Mouse (Mus musculus) cerebellum, adult 8-10 months (tissue): ENCODE measurements at regions not wholly inside any gene's neighbourhood (a gene's known extent, or its start where the extent isn't known, plus 50 kb on each side); places are given as distances from the start of the nearest gene placed in this dataset.

Source experiments
- DNase-seq: peaks from one replicate; pipeline ENCODE4 v3.0.0; 2022

GRCm38 (mm10) chr2:21267149-21267761, 61.7 kb downstream of the Thnsl1 start:
- DNase-seq = no peak

DNA sequence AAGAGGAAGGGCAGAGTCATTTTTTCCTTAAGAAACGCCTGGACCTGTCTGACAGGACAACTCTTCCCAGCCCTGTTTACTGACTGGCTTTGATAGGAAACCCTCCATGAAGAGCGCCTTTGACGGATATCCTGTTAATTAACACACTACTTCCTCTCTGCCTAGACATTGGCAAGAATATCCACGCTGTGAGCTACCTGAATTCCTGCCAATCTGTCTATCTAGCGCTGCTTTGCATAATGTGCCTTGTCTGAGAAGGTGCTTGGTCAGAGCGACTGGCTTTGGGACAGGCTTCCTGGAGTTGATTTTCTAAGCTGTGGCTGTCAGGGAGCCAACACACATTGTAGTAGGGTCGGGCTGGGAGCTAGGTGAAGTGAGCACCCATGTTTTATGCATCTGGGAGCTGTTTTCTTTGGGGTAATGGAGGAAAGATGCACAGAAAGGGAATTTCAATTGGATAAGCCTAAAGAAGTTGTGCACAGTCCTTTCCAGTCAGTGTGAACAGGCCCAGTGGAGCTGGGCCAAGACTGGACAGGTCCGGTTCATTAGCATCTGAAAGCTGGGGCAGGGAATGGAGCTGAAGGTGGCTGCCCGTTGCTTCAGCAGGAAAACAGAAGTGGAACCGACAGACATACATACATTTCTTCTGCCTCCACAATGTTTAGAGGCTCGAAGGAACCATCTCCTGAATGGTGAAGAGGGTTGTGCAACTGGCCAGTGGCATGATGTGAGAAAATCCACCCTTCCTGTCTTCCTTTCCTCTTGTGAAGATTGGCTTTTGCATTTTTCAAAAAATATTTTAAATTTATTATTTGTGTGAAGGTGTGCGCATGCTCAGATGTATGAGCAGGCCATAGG, 64.7 kb downstream of the Thnsl1 start:
- no peak for DNase-seq

- no peak for DNase-seq
Measured at GRCm38 (mm10) chr2:21273416-21273815, 67.9 kb downstream of the Thnsl1 start.

- no peak for DNase-seq
Measured at GRCm38 (mm10) chr2:21275315-21275714, 69.8 kb downstream of the Thnsl1 start.

GRCm38 (mm10) chr2:21280794-21281420, 75.4 kb downstream of the Thnsl1 start:
- peak; percentile 96 for DNase-seq

DNA sequence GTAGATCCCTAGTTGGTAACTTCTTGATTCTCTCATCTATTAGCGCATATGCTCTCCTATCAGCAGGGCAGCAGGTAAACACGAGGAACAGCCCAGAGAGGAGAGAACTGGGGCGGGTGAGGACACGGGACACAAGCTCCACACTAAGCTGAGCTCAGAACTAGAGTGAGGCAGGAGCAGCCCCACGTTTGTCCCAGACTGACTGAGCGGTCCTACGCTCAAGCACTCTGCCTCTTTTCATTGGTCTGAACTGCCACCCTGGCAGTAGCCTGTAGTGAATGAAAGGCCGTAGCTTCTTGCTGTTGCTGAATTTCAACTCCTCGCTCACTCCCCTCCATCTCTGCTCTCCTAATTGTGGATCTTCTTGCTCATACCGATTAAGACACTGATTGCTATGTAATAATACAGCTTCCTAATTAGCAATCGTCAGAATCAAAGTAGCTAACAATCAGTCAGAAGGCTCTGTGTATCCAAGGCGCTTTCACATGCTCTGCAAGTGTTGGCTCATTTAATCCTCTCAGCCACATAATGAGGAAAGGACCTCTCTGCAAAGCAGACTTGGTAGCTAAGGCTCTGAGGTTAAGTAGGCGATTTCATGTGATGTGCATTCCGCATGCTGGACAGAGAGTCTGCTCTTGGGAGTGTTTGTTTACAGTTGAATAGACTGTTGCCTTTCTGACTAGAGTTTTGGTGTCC, 77.1 kb downstream of the Thnsl1 start:
- no peak for DNase-seq

DNA sequence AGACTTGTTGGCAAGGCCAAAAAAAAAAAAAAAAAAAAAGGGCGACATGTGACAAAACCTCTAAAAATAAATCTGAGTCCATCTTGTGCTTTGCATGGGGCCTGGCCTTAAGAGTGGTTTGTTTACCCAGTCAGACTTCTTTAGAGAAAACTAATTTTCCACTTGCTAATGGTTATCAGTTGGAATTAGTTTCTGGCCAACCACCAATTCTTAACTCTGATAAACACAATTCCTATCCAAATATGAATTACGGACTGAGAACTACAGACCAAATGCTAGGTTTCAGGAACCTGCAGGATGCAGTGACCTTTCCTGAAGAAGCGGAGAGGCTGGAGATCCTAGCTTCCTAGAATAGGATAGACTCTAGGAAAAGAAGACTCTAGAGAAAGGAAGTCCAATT, 79.4 kb downstream of the Thnsl1 start:
- no peak for DNase-seq

GRCm38 (mm10) chr2:21287786-21288185, 79.6 kb upstream of the Gpr158 start:
- no peak for DNase-seq

GRCm38 (mm10) chr2:21292669-21293151, 74.6 kb upstream of the Gpr158 start:
- no peak for DNase-seq

- DNase-seq = no peak
Measured at GRCm38 (mm10) chr2:21294002-21294401, 73.3 kb upstream of the Gpr158 start.

GRCm38 (mm10) chr2:21299681-21300080, 67.7 kb upstream of the Gpr158 start:
- peak; percentile 41 for DNase-seq
